ENCODE assay signal across 7 mouse cellular contexts in genomic region chr11:12231481-12232035, GRCm38 (mm10).
DNase-seq lines count a peak whose midpoint lies in the region; ATAC-seq lines count a peak whose summit lies in the region.

No protein-coding gene starts in this region.

- H3K4me2 ChIP-seq in lung, embryonic 16.5 days (ENCODE audit: low read depth, low read length): no peak overlapping the region
- no peak overlapping the region for H3K4me2 ChIP-seq in stomach, embryonic 16.5 days (ENCODE audit: low read depth, low read length)

- H3K27me3 ChIP-seq in lung, embryonic 16.5 days (ENCODE audit: control insufficient read depth, insufficient read depth, low read depth, low read length): no peaks in the 10 kb centered on the region
- H3K27me3 ChIP-seq in stomach, embryonic 16.5 days (ENCODE audit: control insufficient read depth, insufficient read depth, low read length): no peaks in the 10 kb centered on the region

- H3K9ac ChIP-seq in lung, embryonic 16.5 days (ENCODE audit: low read length): no peak overlapping the region
- no peak overlapping the region for H3K9ac ChIP-seq in stomach, embryonic 16.5 days (ENCODE audit: low read length)

- peaks cover 16% of the 10 kb centered on the region for H3K4me1 ChIP-seq in lung, embryonic 16.5 days (replicated peaks; ENCODE audit: control insufficient read depth, insufficient read depth, low read length)
- no peaks in the 10 kb centered on the region for H3K4me1 ChIP-seq in stomach, embryonic 16.5 days (ENCODE audit: control insufficient read depth, insufficient read depth, low read length)

- no peak overlapping the region for H3K4me3 ChIP-seq in lung, embryonic 16.5 days (ENCODE audit: low read length)
- H3K4me3 ChIP-seq in stomach, embryonic 16.5 days (replicated peaks; ENCODE audit: low read length): no peak overlapping the region

- no peaks in the 10 kb centered on the region for H3K36me3 ChIP-seq in lung, embryonic 16.5 days (ENCODE audit: control insufficient read depth, insufficient read depth, low read length)
- H3K36me3 ChIP-seq in stomach, embryonic 16.5 days (ENCODE audit: control insufficient read depth, insufficient read depth, low read length): no peaks in the 10 kb centered on the region

- peak; percentile 90 for ATAC-seq in lung, embryonic 16.5 days (ENCODE audit: low read depth)
- peak; percentile 14; the same call in 1 of the 2 replicates for ATAC-seq in stomach, embryonic 16.5 days (ENCODE audit: insufficient read depth, low FRiP score)

- peak overlapping the region; percentile 93 for H3K27ac ChIP-seq in lung, embryonic 16.5 days (ENCODE audit: low read length)
- no peak overlapping the region for H3K27ac ChIP-seq in stomach, embryonic 16.5 days (ENCODE audit: low read length)

- no peaks in the 10 kb centered on the region for H3K9me3 ChIP-seq in lung, embryonic 16.5 days (ENCODE audit: control insufficient read depth, low read length)
- H3K9me3 ChIP-seq in stomach, embryonic 16.5 days (replicated peaks; ENCODE audit: control insufficient read depth, low read length): no peaks in the 10 kb centered on the region

- peak; percentile 29 to 47 for DNase-seq in adrenal gland, adult 18-20 months (ENCODE audit: low spot score in 2 of 2)
- DNase-seq in cerebellum, adult 18-20 months: peak; percentile 55 to 62
- peak; percentile 22 for DNase-seq in gastrocnemius, postnatal 25 days
- peak; percentile 77 to 82 for DNase-seq in kidney, postnatal 36 days
- no peak for DNase-seq in spleen, postnatal 4 days (ENCODE audit: low spot score in 2 of 2)

- 33% methylated on average over 6 of the region's 6 CpGs for WGBS in lung, embryonic 16.5 days
- WGBS in stomach, embryonic 16.5 days: 70% methylated on average over 6 of the region's 6 CpGs

Comparison
In these comparisons a context has a peak if more than half of its experiments do, and no peak if none do; other contexts are left out.
1. DNase-seq: peak in adrenal gland, adult 18-20 months (2 of 2), cerebellum, adult 18-20 months (2 of 2), gastrocnemius, postnatal 25 days (single experiment) and kidney, postnatal 36 days (2 of 2); none in spleen, postnatal 4 days (0 of 2).